Mouse (Mus musculus) forebrain, embryonic 15.5 days (tissue): ENCODE results near the gene Apol11a. TPM values are rescaled to one million over a fixed set of nuclear protein-coding genes. Genes with fewer than 3 reads are reported as not detected.
"Not testable (repeated sequence)": the region's sequence is repeated elsewhere in the genome, so short reads cannot be mapped to it uniquely, and the experiment has no call there.

Experiments
- ATAC-seq: fragments of 200-750 bp; cut with Nextera tagmentation; replicated peaks from 2 replicates; pipeline ENCODE4 v1.8.0; 2017; ENCODE audit warnings: mild to moderate bottlenecking, moderate TSS enrichment, moderate library complexity
- H3K27ac ChIP-seq: fragments of 300-500 bp; sonication (generic); replicated peaks from 2 replicates; pipeline ENCODE4 v1.5.1; 2015; ENCODE audit warnings: mild to moderate bottlenecking, inconsistent platforms
- H3K27me3 ChIP-seq: fragments of 300-500 bp; sonication (generic); 2 replicates; pipeline ENCODE4 v1.6.1; 2015; ENCODE audit warnings: inconsistent platforms
- H3K36me3 ChIP-seq: fragments of 300-500 bp; sonication (generic); 2 replicates; pipeline ENCODE4 v1.6.1; 2015; ENCODE audit warnings: mild to moderate bottlenecking, inconsistent platforms
- H3K4me1 ChIP-seq: fragments of 300-500 bp; sonication (generic); 2 replicates; pipeline ENCODE4 v1.6.1; 2015; ENCODE audit warnings: inconsistent platforms
- H3K4me2 ChIP-seq: fragments of 300-500 bp; sonication (generic); replicated peaks from 2 replicates; pipeline ENCODE4 v1.6.1; 2015; ENCODE audit warnings: mild to moderate bottlenecking, inconsistent platforms
- H3K4me3 ChIP-seq: fragments of 300-500 bp; sonication (generic); 2 replicates; pipeline ENCODE4 v1.5.1; 2015; ENCODE audit warnings: mild to moderate bottlenecking, inconsistent platforms
- H3K9ac ChIP-seq: fragments of 300-500 bp; sonication (generic); replicated peaks from 2 replicates; pipeline ENCODE4 v1.6.1; 2015; ENCODE audit warnings: mild to moderate bottlenecking, inconsistent platforms
- H3K9me3 ChIP-seq: fragments of 300-500 bp; sonication (generic); 2 replicates; pipeline ENCODE4 v1.6.1; 2016; ENCODE audit warnings: inconsistent platforms
- WGBS: fragments of 180-500 bp; shearing (Covaris S2); methylation state at CpG from one replicate; pipeline ENCODE4 v1.1.7; 2015; ENCODE audit warnings: mixed read lengths; 5-methylcytosine and 5-hydroxymethylcytosine counted together
- polyA plus RNA-seq: library from polyadenylated mRNA; unstranded; fragments of >200 nt; fragmentation: Nextera tagmentation; extraction: Ambion mirVana; gene quantifications from 2 replicates; pipeline ENCODE4 v1.2.1, GENCODE M21; 2015

Apol11a gene
- polyA plus RNA-seq: not detected in 2 replicates

- H3K4me3 ChIP-seq, H3K27ac ChIP-seq, H3K4me2 ChIP-seq, ATAC-seq, H3K4me1 ChIP-seq, H3K27me3 ChIP-seq, H3K9ac ChIP-seq, H3K9me3 ChIP-seq, H3K36me3 ChIP-seq: not testable (repeated sequence)
Measured at GRCm38 (mm10) chr15:77507966-77508365, at the start of gene Apol11a. Gene Apol11a (plus strand): TSS chr15:77508271.

- H3K27me3 ChIP-seq, H3K9me3 ChIP-seq, ATAC-seq, H3K9ac ChIP-seq, H3K4me1 ChIP-seq, H3K27ac ChIP-seq, H3K4me2 ChIP-seq, H3K36me3 ChIP-seq, H3K4me3 ChIP-seq: not testable (repeated sequence)
- 92% methylated on average over 7 of the region's 7 CpGs for WGBS
Measured at GRCm38 (mm10) chr15:77474699-77475390, 33.2 kb upstream of the Apol11a start.

DNA sequence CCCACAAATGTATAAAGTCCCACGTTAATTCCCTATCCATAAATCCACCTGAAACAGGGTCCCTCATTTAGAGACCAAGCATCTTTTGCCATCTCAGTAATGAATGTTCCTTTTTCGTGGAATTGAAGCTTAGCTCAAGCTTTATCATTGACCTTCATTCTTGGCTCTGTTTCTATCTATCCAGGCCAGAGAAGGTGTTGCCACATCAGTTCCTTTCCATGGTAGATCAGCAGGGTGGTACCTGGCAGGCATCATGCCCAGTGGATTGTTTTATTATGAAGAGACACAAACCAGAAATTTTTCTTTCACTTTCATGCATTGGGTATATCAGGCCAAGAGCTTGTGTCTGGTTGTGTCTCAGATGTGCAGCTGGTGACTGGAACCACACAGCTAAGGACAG, 31.4 kb upstream of the Apol11a start, which contains the start of gene Apol10a:
TSS of gene Apol10a (plus strand) at position 355 of the 400 bp plus-strand sequence.
- H3K9me3 ChIP-seq, H3K4me1 ChIP-seq, H3K4me2 ChIP-seq, H3K27me3 ChIP-seq, H3K9ac ChIP-seq, H3K4me3 ChIP-seq, ATAC-seq, H3K36me3 ChIP-seq, H3K27ac ChIP-seq: not testable (repeated sequence)
- WGBS: 85% methylated on average over 2 of the region's 2 CpGs

DNA sequence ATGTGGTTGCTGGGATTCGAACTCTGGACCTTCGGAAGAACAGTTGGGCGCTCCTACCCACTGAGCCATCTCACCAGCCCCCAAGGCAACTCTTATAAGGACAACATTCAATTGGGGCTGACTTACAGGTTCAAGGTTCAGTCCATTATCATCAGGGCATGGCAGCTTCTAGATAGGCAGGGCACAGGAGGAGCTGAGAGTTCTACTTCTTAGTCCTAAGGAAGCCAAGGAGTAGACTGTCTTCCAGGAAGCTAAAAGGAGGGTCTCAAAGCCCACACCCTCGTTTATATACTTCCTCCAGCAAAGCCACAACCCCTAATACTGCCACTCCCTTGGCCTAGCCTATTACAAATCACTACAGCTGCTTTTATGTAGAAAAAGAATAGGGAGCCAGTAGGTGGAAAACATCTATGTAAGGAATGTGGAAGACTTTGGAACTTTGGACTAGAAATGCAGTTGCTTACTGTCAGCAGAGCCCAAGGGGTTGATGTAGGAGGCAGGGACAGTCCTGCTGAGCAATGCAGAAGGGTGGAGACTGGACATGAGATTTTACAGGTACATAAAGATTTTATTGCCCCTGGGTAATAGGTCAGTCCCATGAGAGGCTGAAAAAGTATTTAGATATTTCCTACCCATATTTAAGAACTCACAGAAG, 25.8 kb upstream of the Apol11a start:
- H3K4me1 ChIP-seq: no peaks in the 10 kb centered on the region
- H3K9ac ChIP-seq: no peak overlapping the region
- H3K4me3 ChIP-seq: no peak overlapping the region
- H3K27ac ChIP-seq: no peak overlapping the region
- H3K36me3 ChIP-seq: no peaks in the 10 kb centered on the region
- no peak overlapping the region for H3K4me2 ChIP-seq
- H3K9me3 ChIP-seq: no peaks in the 10 kb centered on the region
- 73% methylated on average over 4 of the region's 4 CpGs for WGBS
- ATAC-seq: no peak
- H3K27me3 ChIP-seq: no peaks in the 10 kb centered on the region

- not testable (repeated sequence) for H3K4me3 ChIP-seq, ATAC-seq, H3K9me3 ChIP-seq, H3K4me2 ChIP-seq, H3K4me1 ChIP-seq, H3K27me3 ChIP-seq, H3K27ac ChIP-seq, H3K9ac ChIP-seq, H3K36me3 ChIP-seq
- WGBS: no CpG with 5 or more reads among the region's 1 CpGs
Measured at GRCm38 (mm10) chr15:77493181-77493580, 14.9 kb upstream of the Apol11a start.

DNA sequence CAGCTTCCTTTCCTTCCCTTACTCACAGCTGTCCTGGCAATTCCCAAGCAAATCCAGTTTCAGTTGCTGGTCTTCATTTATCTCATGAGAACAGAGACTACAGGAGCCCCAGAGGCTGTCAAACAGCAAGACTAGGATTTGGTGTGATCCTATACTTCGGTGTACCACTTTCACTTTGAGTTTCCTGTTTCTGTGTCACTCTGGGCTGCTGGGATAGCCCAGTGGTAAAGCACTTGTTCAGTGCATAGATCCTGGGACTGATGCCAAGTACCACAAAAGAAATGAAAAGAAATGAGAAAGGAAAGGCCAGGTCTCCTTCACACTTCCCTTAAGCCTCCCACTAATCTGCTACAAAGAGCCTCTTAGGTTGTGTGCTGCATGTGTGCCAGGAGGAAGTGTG, 13.4 kb upstream of the Apol11a start:
- H3K27ac ChIP-seq, H3K9ac ChIP-seq, ATAC-seq, H3K4me1 ChIP-seq, H3K36me3 ChIP-seq, H3K9me3 ChIP-seq, H3K27me3 ChIP-seq, H3K4me3 ChIP-seq, H3K4me2 ChIP-seq: not testable (repeated sequence)
- 48% methylated on average over 1 of the region's 1 CpGs for WGBS

- not testable (repeated sequence) for H3K4me1 ChIP-seq, H3K4me2 ChIP-seq, H3K27me3 ChIP-seq, H3K36me3 ChIP-seq, H3K9me3 ChIP-seq, H3K4me3 ChIP-seq, H3K27ac ChIP-seq, ATAC-seq, H3K9ac ChIP-seq
- 64% methylated on average over 4 of the region's 4 CpGs for WGBS
Measured at GRCm38 (mm10) chr15:77520596-77520995, 12.5 kb downstream of the Apol11a start.

GRCm38 (mm10) chr15:77523186-77523843, 15.2 kb downstream of the Apol11a start:
- ATAC-seq, H3K36me3 ChIP-seq, H3K4me1 ChIP-seq, H3K9me3 ChIP-seq, H3K27ac ChIP-seq, H3K4me3 ChIP-seq, H3K4me2 ChIP-seq, H3K27me3 ChIP-seq, H3K9ac ChIP-seq: not testable (repeated sequence)
- 14% methylated on average over 6 of the region's 6 CpGs for WGBS

- no peak within 1 kb of the TSS for H3K27ac ChIP-seq
- no peak for ATAC-seq
- no peaks in the 10 kb centered on the region for H3K27me3 ChIP-seq
- no peak within 1 kb of the TSS for H3K4me2 ChIP-seq
- no peaks in the 10 kb centered on the region for H3K4me1 ChIP-seq
- H3K4me3 ChIP-seq: no peak within 1 kb of the TSS
- H3K9me3 ChIP-seq: no peaks in the 10 kb centered on the region
- H3K36me3 ChIP-seq: no peaks in the 10 kb centered on the region
- no peak within 1 kb of the TSS for H3K9ac ChIP-seq
Measured at GRCm38 (mm10) chr15:77533216-77533615, 25.1 kb downstream of the Apol11a start, which contains the start of gene Apol7c. Gene Apol7c (minus strand): TSS chr15:77533316.

- H3K36me3 ChIP-seq, H3K9me3 ChIP-seq, H3K27ac ChIP-seq, H3K9ac ChIP-seq, H3K4me1 ChIP-seq, H3K4me2 ChIP-seq, H3K27me3 ChIP-seq, ATAC-seq, H3K4me3 ChIP-seq: not testable (repeated sequence)
- 37% methylated on average over 1 of the region's 1 CpGs for WGBS
Measured at GRCm38 (mm10) chr15:77539221-77539620, 31.1 kb downstream of the Apol11a start.

GRCm38 (mm10) chr15:77561792-77562191, 53.7 kb downstream of the Apol11a start, which contains the start of gene 1700025B11Rik:
Gene 1700025B11Rik (minus strand): TSS chr15:77561892.
- ATAC-seq: no peak

DNA sequence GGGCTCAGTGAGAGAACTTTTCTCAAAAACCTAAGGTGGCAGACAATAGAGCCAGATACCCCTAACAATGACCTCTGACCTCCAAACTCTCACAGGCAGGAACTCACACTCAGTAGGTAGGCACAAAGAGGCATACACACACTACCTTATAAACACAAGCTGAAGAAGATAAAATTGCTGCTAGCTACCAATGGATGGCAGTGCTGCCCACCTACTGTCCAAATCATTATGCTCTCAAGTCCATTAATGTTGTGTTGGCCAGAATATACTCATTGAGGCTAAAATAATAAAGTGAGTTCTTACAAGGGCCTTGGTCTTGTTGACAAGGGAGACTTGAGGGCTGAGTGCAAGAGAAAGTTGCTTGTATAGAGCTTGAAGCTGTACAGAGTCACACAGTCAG, 55.1 kb downstream of the Apol11a start:
- no peak overlapping the region for H3K9ac ChIP-seq
- no peak overlapping the region for H3K4me3 ChIP-seq
- H3K27ac ChIP-seq: no peak overlapping the region
- no peak for ATAC-seq
- H3K36me3 ChIP-seq: no peaks in the 10 kb centered on the region
- no peaks in the 10 kb centered on the region for H3K27me3 ChIP-seq
- no peak overlapping the region for H3K4me2 ChIP-seq
- H3K9me3 ChIP-seq: no peaks in the 10 kb centered on the region
- H3K4me1 ChIP-seq: no peaks in the 10 kb centered on the region

More at GRCm38 (mm10) chr15:77561792-77562191, 53.7 kb downstream of the Apol11a start, which contains the start of gene 1700025B11Rik:
- Histone ChIP-seq H3K4me1 (no peaks in the 10 kb centered on the region), H3K9me3 (no peaks in the 10 kb centered on the region), H3K36me3 (no peaks in the 10 kb centered on the region), H3K27ac (no peak within 1 kb of the TSS), H3K4me3 (no peak within 1 kb of the TSS), H3K27me3 (no peaks in the 10 kb centered on the region), H3K4me2 (no peak within 1 kb of the TSS), H3K9ac (no peak within 1 kb of the TSS)
